Mouse (Mus musculus) intestine, embryonic 15.5 days (tissue): ENCODE measurements around the gene Sh3glb1. TPM values are rescaled to one million over a fixed set of nuclear protein-coding genes. Genes with fewer than 3 reads are reported as not detected.

Experiments used
- ATAC-seq: fragments of 200-750 bp; cut with Nextera tagmentation; 2 replicates; pipeline ENCODE4 v1.8.0; 2017; ENCODE audit warnings: moderate TSS enrichment, moderate library complexity
- H3K27ac ChIP-seq: fragments of 300-500 bp; sonication (generic); 2 replicates; pipeline ENCODE4 v1.5.1; 2015; ENCODE audit warnings: mild to moderate bottlenecking, inconsistent platforms
- H3K27me3 ChIP-seq: fragments of 300-500 bp; sonication (generic); replicated peaks from 2 replicates; pipeline ENCODE4 v1.6.1; 2015; ENCODE audit warnings: inconsistent platforms
- H3K36me3 ChIP-seq: fragments of 300-500 bp; sonication (generic); 2 replicates; pipeline ENCODE4 v1.6.1; 2015; ENCODE audit warnings: inconsistent platforms
- H3K4me1 ChIP-seq: fragments of 300-500 bp; sonication (generic); replicated peaks from 2 replicates; pipeline ENCODE4 v1.6.1; 2015; ENCODE audit warnings: inconsistent platforms
- H3K4me2 ChIP-seq: fragments of 300-500 bp; sonication (generic); replicated peaks from 2 replicates; pipeline ENCODE4 v1.6.1; 2015; ENCODE audit warnings: mild to moderate bottlenecking, inconsistent platforms
- H3K4me3 ChIP-seq: fragments of 300-500 bp; sonication (generic); replicated peaks from 2 replicates; pipeline ENCODE4 v1.5.1; 2015; ENCODE audit warnings: inconsistent platforms
- H3K9ac ChIP-seq: fragments of 300-500 bp; sonication (generic); 2 replicates; pipeline ENCODE4 v1.6.1; 2015; ENCODE audit warnings: inconsistent platforms
- H3K9me3 ChIP-seq: fragments of 300-500 bp; sonication (generic); 2 replicates; pipeline ENCODE4 v1.6.1; 2016; ENCODE audit warnings: inconsistent platforms
- WGBS: fragments of 180-500 bp; shearing (Covaris S2); methylation state at CpG from one replicate; pipeline ENCODE4 v1.1.7; 2015; 5-methylcytosine and 5-hydroxymethylcytosine counted together
- polyA plus RNA-seq: library from polyadenylated mRNA; unstranded; fragments of >200 nt; fragmentation: Nextera tagmentation; extraction: Ambion mirVana; gene quantifications from 2 replicates; pipeline ENCODE4 v1.2.1, GENCODE M21; 2015

Sh3glb1 gene
- polyA plus RNA-seq, 1 experiment from 2014 or later: 106 TPM

- H3K27me3 ChIP-seq: no peaks in the 10 kb centered on the region
- H3K9me3 ChIP-seq: no peaks in the 10 kb centered on the region
- no peak for ATAC-seq
- no peak overlapping the region for H3K9ac ChIP-seq
- no peak overlapping the region for H3K4me3 ChIP-seq
- 0 out of 2 replicates have a peak, but pooled peaks cover 2% of the 10 kb centered on the region for H3K36me3 ChIP-seq
- H3K27ac ChIP-seq: no peak overlapping the region
- H3K4me1 ChIP-seq: peaks cover 11% of the 10 kb centered on the region
- WGBS: 83% methylated on average over 6 of the region's 6 CpGs
- H3K4me2 ChIP-seq: no peak overlapping the region
Measured at GRCm38 (mm10) chr3:144711607-144712206, 8.4 kb downstream of the Sh3glb1 start.

GRCm38 (mm10) chr3:144708612-144709011 lies 11.5 kb downstream of the Sh3glb1 start:
- Histone ChIP-seq H3K4me3 (no peak overlapping the region), H3K9me3 (no peaks in the 10 kb centered on the region), H3K36me3 (0 out of 2 replicates have a peak, but pooled peaks cover 3% of the 10 kb centered on the region), H3K27me3 (no peaks in the 10 kb centered on the region), H3K4me1 (no peaks in the 10 kb centered on the region), H3K27ac (no peak overlapping the region), H3K4me2 (no peak overlapping the region), H3K9ac (no peak overlapping the region)
- no peak for ATAC-seq
- WGBS: 73% methylated on average over 5 of the region's 5 CpGs

- Histone ChIP-seq H3K9me3 (no peaks in the 10 kb centered on the region), H3K4me1 (no peaks in the 10 kb centered on the region), H3K9ac (no peak overlapping the region), H3K36me3 (0 out of 2 replicates have a peak, but pooled peaks cover 3% of the 10 kb centered on the region), H3K4me3 (no peak overlapping the region), H3K27ac (no peak overlapping the region), H3K27me3 (no peaks in the 10 kb centered on the region), H3K4me2 (no peak overlapping the region)
- WGBS: 75% methylated on average over 6 of the region's 6 CpGs
- no peak for ATAC-seq
Measured at GRCm38 (mm10) chr3:144703959-144704358, 16.2 kb downstream of the Sh3glb1 start.

- Histone ChIP-seq H3K4me3 (no peak overlapping the region), H3K27ac (no peak overlapping the region), H3K27me3 (no peaks in the 10 kb centered on the region), H3K9me3 (no peaks in the 10 kb centered on the region), H3K4me1 (no peaks in the 10 kb centered on the region), H3K9ac (no peak overlapping the region), H3K36me3 (peaks cover 13% of the 10 kb centered on the region; the same call in 1 of the 2 replicates), H3K4me2 (no peak overlapping the region)
- no peak for ATAC-seq
- WGBS: 88% methylated on average over 5 of the region's 5 CpGs
Measured at GRCm38 (mm10) chr3:144698790-144699433, 21.2 kb downstream of the Sh3glb1 start.

- Histone ChIP-seq H3K9me3 (no peaks in the 10 kb centered on the region), H3K9ac (no peak overlapping the region), H3K4me3 (no peak overlapping the region), H3K4me2 (no peak overlapping the region), H3K27ac (no peak overlapping the region), H3K27me3 (no peaks in the 10 kb centered on the region), H3K36me3 (peaks cover 11% of the 10 kb centered on the region; the same call in 1 of the 2 replicates), H3K4me1 (no peaks in the 10 kb centered on the region)
- no peak for ATAC-seq
- WGBS: 89% methylated on average over 3 of the region's 3 CpGs
Measured at GRCm38 (mm10) chr3:144697942-144698341, 22.2 kb downstream of the Sh3glb1 start.

- no peak overlapping the region for H3K4me2 ChIP-seq
- peaks cover 11% of the 10 kb centered on the region; the same call in 1 of the 2 replicates for H3K36me3 ChIP-seq
- H3K4me3 ChIP-seq: no peak overlapping the region
- H3K9ac ChIP-seq: no peak overlapping the region
- H3K9me3 ChIP-seq: no peaks in the 10 kb centered on the region
- H3K27me3 ChIP-seq: no peaks in the 10 kb centered on the region
- 64% methylated on average over 5 of the region's 5 CpGs for WGBS
- H3K27ac ChIP-seq: no peak overlapping the region
- ATAC-seq: no peak
- H3K4me1 ChIP-seq: no peaks in the 10 kb centered on the region
Measured at GRCm38 (mm10) chr3:144697154-144697553, 23.0 kb downstream of the Sh3glb1 start.

GRCm38 (mm10) chr3:144694941-144695340 lies 25.2 kb downstream of the Sh3glb1 start:
- Histone ChIP-seq H3K36me3 (peaks cover 13% of the 10 kb centered on the region; the same call in 1 of the 2 replicates), H3K4me1 (no peaks in the 10 kb centered on the region), H3K27me3 (no peaks in the 10 kb centered on the region), H3K4me2 (no peak overlapping the region), H3K4me3 (no peak overlapping the region), H3K27ac (no peak overlapping the region), H3K9ac (no peak overlapping the region), H3K9me3 (no peaks in the 10 kb centered on the region)
- no peak for ATAC-seq
- WGBS: 76% methylated on average over 7 of the region's 7 CpGs

GRCm38 (mm10) chr3:144694040-144694439 lies 26.1 kb downstream of the Sh3glb1 start:
- Histone ChIP-seq H3K27ac (no peak overlapping the region), H3K4me3 (no peak overlapping the region), H3K9ac (no peak overlapping the region), H3K4me2 (no peak overlapping the region), H3K27me3 (no peaks in the 10 kb centered on the region), H3K9me3 (no peaks in the 10 kb centered on the region), H3K36me3 (peaks cover 13% of the 10 kb centered on the region; the same call in 1 of the 2 replicates), H3K4me1 (no peaks in the 10 kb centered on the region)
- no peak for ATAC-seq
- 87% methylated on average over 10 of the region's 10 CpGs for WGBS

GRCm38 (mm10) chr3:144692052-144692451 lies 28.1 kb downstream of the Sh3glb1 start:
- no peak overlapping the region for H3K27ac ChIP-seq
- 43% methylated on average over 3 of the region's 3 CpGs for WGBS
- no peaks in the 10 kb centered on the region for H3K27me3 ChIP-seq
- no peak overlapping the region for H3K4me2 ChIP-seq
- H3K4me1 ChIP-seq: no peaks in the 10 kb centered on the region
- H3K36me3 ChIP-seq: peaks cover 13% of the 10 kb centered on the region; the same call in 1 of the 2 replicates
- H3K9ac ChIP-seq: no peak overlapping the region
- H3K4me3 ChIP-seq: no peak overlapping the region
- H3K9me3 ChIP-seq: no peaks in the 10 kb centered on the region
- 0 out of 2 replicates have a peak, but pooled peaks have one; percentile 21 for ATAC-seq

GRCm38 (mm10) chr3:144689236-144689635 lies 30.9 kb downstream of the Sh3glb1 start:
- Histone ChIP-seq H3K36me3 (peaks cover 8% of the 10 kb centered on the region; the same call in 1 of the 2 replicates), H3K4me2 (no peak overlapping the region), H3K4me3 (no peak overlapping the region), H3K27me3 (no peaks in the 10 kb centered on the region), H3K9me3 (no peaks in the 10 kb centered on the region), H3K27ac (no peak overlapping the region), H3K4me1 (no peaks in the 10 kb centered on the region), H3K9ac (no peak overlapping the region)
- ATAC-seq: peak; percentile 87
- 29% methylated on average over 11 of the region's 11 CpGs for WGBS

- no peak overlapping the region for H3K4me2 ChIP-seq
- no peaks in the 10 kb centered on the region for H3K27me3 ChIP-seq
- no peak overlapping the region for H3K27ac ChIP-seq
- H3K9me3 ChIP-seq: no peaks in the 10 kb centered on the region
- WGBS: 78% methylated on average over 8 of the region's 8 CpGs
- 0 out of 2 replicates have a peak, but pooled peaks cover 5% of the 10 kb centered on the region for H3K36me3 ChIP-seq
- H3K9ac ChIP-seq: no peak overlapping the region
- H3K4me3 ChIP-seq: no peak overlapping the region
- H3K4me1 ChIP-seq: no peaks in the 10 kb centered on the region
- ATAC-seq: no peak
Measured at GRCm38 (mm10) chr3:144688284-144688683, 31.9 kb downstream of the Sh3glb1 start.

GRCm38 (mm10) chr3:144687618-144688017 lies 32.5 kb downstream of the Sh3glb1 start:
- Histone ChIP-seq H3K4me2 (no peak overlapping the region), H3K4me1 (no peaks in the 10 kb centered on the region), H3K9ac (no peak overlapping the region), H3K27me3 (no peaks in the 10 kb centered on the region), H3K9me3 (no peaks in the 10 kb centered on the region), H3K4me3 (no peak overlapping the region), H3K27ac (no peak overlapping the region), H3K36me3 (0 out of 2 replicates have a peak, but pooled peaks cover 5% of the 10 kb centered on the region)
- WGBS: 90% methylated on average over 9 of the region's 9 CpGs
- no peak for ATAC-seq
